Mouse (Mus musculus) hindbrain, embryonic 16.5 days (tissue): ENCODE measurements around the gene Slc29a4. TPM values are rescaled to one million over a fixed set of nuclear protein-coding genes. Genes with fewer than 3 reads are reported as not detected.

ENCODE experiments used
- ATAC-seq: fragments of 200-750 bp; cut with Nextera tagmentation; 2 replicates; pipeline ENCODE4 v1.8.0; 2017; ENCODE audit warnings: moderate TSS enrichment, moderate library complexity
- H3K27ac ChIP-seq: fragments of 300-500 bp; sonication (generic); 2 replicates; pipeline ENCODE4 v1.5.1; 2014; ENCODE audit warnings: low read depth, mild to moderate bottlenecking, control low read depth, low read length, moderate library complexity
- H3K27me3 ChIP-seq: fragments of 300-500 bp; sonication (generic); replicated peaks from 2 replicates; pipeline ENCODE4 v1.6.1; 2014; ENCODE audit warnings: low read length; ENCODE audit not compliant: control insufficient read depth, insufficient read depth
- H3K36me3 ChIP-seq: fragments of 300-500 bp; sonication (generic); 2 replicates; pipeline ENCODE4 v1.6.1; 2014; ENCODE audit warnings: mild to moderate bottlenecking, low read length, moderate library complexity, mixed read lengths; ENCODE audit not compliant: control insufficient read depth, insufficient read depth
- H3K4me1 ChIP-seq: fragments of 300-500 bp; sonication (generic); 2 replicates; pipeline ENCODE4 v1.6.1; 2014; ENCODE audit warnings: low read depth, low read length; ENCODE audit not compliant: control insufficient read depth, insufficient read depth
- H3K4me2 ChIP-seq: fragments of 300-500 bp; sonication (generic); 2 replicates; pipeline ENCODE4 v1.6.1; 2014; ENCODE audit warnings: mild to moderate bottlenecking, low read length, control low read depth, moderate library complexity
- H3K4me3 ChIP-seq: fragments of 300-500 bp; sonication (generic); 2 replicates; pipeline ENCODE4 v1.5.1; 2014; ENCODE audit warnings: mild to moderate bottlenecking, low read length, control low read depth, moderate library complexity
- H3K9ac ChIP-seq: fragments of 300-500 bp; sonication (generic); 2 replicates; pipeline ENCODE4 v1.6.1; 2014; ENCODE audit warnings: low read depth, mild to moderate bottlenecking, control low read depth, low read length, moderate library complexity
- H3K9me3 ChIP-seq: fragments of 300-500 bp; sonication (generic); 2 replicates; pipeline ENCODE4 v1.6.1; 2014; ENCODE audit warnings: mild to moderate bottlenecking, low read length, moderate library complexity; ENCODE audit not compliant: control insufficient read depth
- WGBS: fragments of 180-500 bp; shearing (Covaris S2); extraction: QIAGEN DNeasy Blood & Tissue Kit; methylation state at CpG from one replicate; pipeline ENCODE4 v1.1.7; 2014; 5-methylcytosine and 5-hydroxymethylcytosine counted together
- polyA plus RNA-seq: library from polyadenylated mRNA; unstranded; fragments of >200 nt; fragmentation: Nextera tagmentation; extraction: Ambion mirVana; gene quantifications from 2 replicates; pipeline ENCODE4 v1.2.1, GENCODE M21; 2015

Slc29a4 gene
- polyA plus RNA-seq, 1 experiment from 2014 or later, result 87.4 TPM

- Histone ChIP-seq H3K4me1 (peaks cover 15% of the 10 kb centered on the region), H3K4me2 (peak overlapping the region; percentile 61), H3K36me3 (no peaks in the 10 kb centered on the region; the same call in 1 of the 2 replicates), H3K9me3 (no peaks in the 10 kb centered on the region), H3K27me3 (no peaks in the 10 kb centered on the region), H3K4me3 (peak overlapping the region; percentile 74), H3K27ac (no peak overlapping the region), H3K9ac (peak overlapping the region; percentile 83)
- 20% methylated on average over 16 of the region's 18 CpGs for WGBS
- ATAC-seq, result no peak
Observed at GRCm38 (mm10) chr5:142702511-142703138, 10.3 kb downstream of the Slc29a4 start.

- peak overlapping the region; percentile 83 for H3K9ac ChIP-seq
- H3K4me2 ChIP-seq, result peak overlapping the region; percentile 61
- ATAC-seq, result peak; percentile 28; the same call in 1 of the 2 replicates
- H3K27ac ChIP-seq, result no peak overlapping the region
- peaks cover 15% of the 10 kb centered on the region for H3K4me1 ChIP-seq
- no peaks in the 10 kb centered on the region for H3K9me3 ChIP-seq
- WGBS, result 50% methylated on average over 10 of the region's 10 CpGs
- peak overlapping the region; percentile 74 for H3K4me3 ChIP-seq
- H3K36me3 ChIP-seq, result no peaks in the 10 kb centered on the region; the same call in 1 of the 2 replicates
- H3K27me3 ChIP-seq, result no peaks in the 10 kb centered on the region
Observed at GRCm38 (mm10) chr5:142703569-142703968, 11.3 kb downstream of the Slc29a4 start.

GRCm38 (mm10) chr5:142707709-142708108 lies 15.4 kb downstream of the Slc29a4 start:
- Histone ChIP-seq H3K36me3 (peaks cover 14% of the 10 kb centered on the region), H3K27ac (no peak overlapping the region), H3K4me3 (no peak overlapping the region), H3K4me2 (no peak overlapping the region), H3K4me1 (peaks cover 15% of the 10 kb centered on the region), H3K9ac (no peak overlapping the region), H3K27me3 (no peaks in the 10 kb centered on the region), H3K9me3 (no peaks in the 10 kb centered on the region)
- no peak for ATAC-seq
- 88% methylated on average over 5 of the region's 5 CpGs for WGBS

- peaks cover 18% of the 10 kb centered on the region for H3K36me3 ChIP-seq
- no peak for ATAC-seq
- H3K27ac ChIP-seq, result no peak overlapping the region
- no peak overlapping the region for H3K4me2 ChIP-seq
- H3K9ac ChIP-seq, result no peak overlapping the region
- no peaks in the 10 kb centered on the region for H3K27me3 ChIP-seq
- no peaks in the 10 kb centered on the region for H3K4me1 ChIP-seq
- 78% methylated on average over 7 of the region's 7 CpGs for WGBS
- no peak overlapping the region for H3K4me3 ChIP-seq
- H3K9me3 ChIP-seq, result no peaks in the 10 kb centered on the region
Observed at GRCm38 (mm10) chr5:142709436-142709835, 17.1 kb downstream of the Slc29a4 start.

- ATAC-seq, result no peak
- H3K4me3 ChIP-seq, result no peak overlapping the region
- no peak overlapping the region for H3K9ac ChIP-seq
- 83% methylated on average over 5 of the region's 5 CpGs for WGBS
- H3K4me2 ChIP-seq, result no peak overlapping the region
- no peaks in the 10 kb centered on the region for H3K9me3 ChIP-seq
- H3K27ac ChIP-seq, result no peak overlapping the region
- peaks cover 20% of the 10 kb centered on the region for H3K36me3 ChIP-seq
- no peaks in the 10 kb centered on the region for H3K27me3 ChIP-seq
- no peaks in the 10 kb centered on the region for H3K4me1 ChIP-seq
Observed at GRCm38 (mm10) chr5:142712373-142712772, 20.1 kb downstream of the Slc29a4 start.

- Histone ChIP-seq H3K4me3 (no peak overlapping the region), H3K36me3 (peaks cover 24% of the 10 kb centered on the region), H3K9me3 (no peaks in the 10 kb centered on the region), H3K4me2 (no peak overlapping the region), H3K27ac (no peak overlapping the region), H3K27me3 (no peaks in the 10 kb centered on the region), H3K4me1 (no peaks in the 10 kb centered on the region), H3K9ac (no peak overlapping the region)
- WGBS, result 87% methylated on average over 10 of the region's 10 CpGs
- no peak for ATAC-seq
Observed at GRCm38 (mm10) chr5:142713966-142714365, 21.7 kb downstream of the Slc29a4 start.

- H3K36me3 ChIP-seq, result peaks cover 25% of the 10 kb centered on the region
Observed at GRCm38 (mm10) chr5:142715059-142715458, 22.7 kb downstream of the Slc29a4 start.

GRCm38 (mm10) chr5:142716056-142716455 lies 23.7 kb downstream of the Slc29a4 start:
- no peaks in the 10 kb centered on the region for H3K4me1 ChIP-seq
- peaks cover 23% of the 10 kb centered on the region for H3K36me3 ChIP-seq
- H3K4me2 ChIP-seq, result no peak overlapping the region
- no peak overlapping the region for H3K9ac ChIP-seq
- no peaks in the 10 kb centered on the region for H3K27me3 ChIP-seq
- WGBS, result 88% methylated on average over 6 of the region's 6 CpGs
- no peak overlapping the region for H3K27ac ChIP-seq
- no peaks in the 10 kb centered on the region for H3K9me3 ChIP-seq
- no peak overlapping the region for H3K4me3 ChIP-seq
- no peak for ATAC-seq

More at GRCm38 (mm10) chr5:142715059-142715458, 22.7 kb downstream of the Slc29a4 start:
- no peak overlapping the region for H3K9ac ChIP-seq
- no peak overlapping the region for H3K27ac ChIP-seq
- H3K4me1 ChIP-seq, result no peaks in the 10 kb centered on the region
- no peak overlapping the region for H3K4me2 ChIP-seq
- no peak overlapping the region for H3K4me3 ChIP-seq
- no peaks in the 10 kb centered on the region for H3K27me3 ChIP-seq
- ATAC-seq, result no peak
- WGBS, result 90% methylated on average over 9 of the region's 9 CpGs
- H3K9me3 ChIP-seq, result no peaks in the 10 kb centered on the region

GRCm38 (mm10) chr5:142718037-142718436 lies 25.7 kb downstream of the Slc29a4 start:
- Histone ChIP-seq H3K36me3 (peaks cover 15% of the 10 kb centered on the region; the same call in 1 of the 2 replicates), H3K4me3 (no peak overlapping the region), H3K9ac (no peak overlapping the region), H3K27ac (no peak overlapping the region), H3K4me2 (no peak overlapping the region), H3K4me1 (no peaks in the 10 kb centered on the region), H3K9me3 (no peaks in the 10 kb centered on the region), H3K27me3 (no peaks in the 10 kb centered on the region)
- 16% methylated on average over 4 of the region's 4 CpGs for WGBS
- peak; percentile 58; the same call in 1 of the 2 replicates for ATAC-seq
